Mouse (Mus musculus): ENCODE results near the gene Cysrt1. TPM values are rescaled to one million over a fixed set of nuclear protein-coding genes. Genes with fewer than 3 reads are reported as not detected.

Cysrt1 gene
- polyA plus RNA-seq, 1 experiment from 2014 or later: 0.48 TPM

DNA sequence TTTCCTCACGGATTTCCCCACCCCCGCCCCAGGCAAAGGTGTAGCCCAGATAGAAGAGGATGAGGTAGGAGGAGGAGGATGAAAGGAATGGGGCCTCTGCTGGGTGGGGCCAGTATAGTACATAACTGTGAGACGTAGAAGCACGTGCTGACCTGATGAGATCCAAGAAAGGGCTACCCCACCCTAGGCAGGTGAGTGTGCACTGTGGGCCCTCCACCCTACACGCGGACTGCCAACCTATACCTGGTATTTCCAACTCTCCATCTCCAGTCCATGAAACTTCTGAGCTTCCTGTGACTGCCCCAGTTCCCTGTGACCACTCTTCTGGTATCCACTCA, 845 bp downstream of the Cysrt1 start:
- Histone ChIP-seq H3K4me2 (ENCODE audit: low read length) (peak overlapping the region; percentile 92), H3K27me3 (ENCODE audit: control insufficient read depth, insufficient read depth, low read depth, low read length) (no peaks in the 10 kb centered on the region), H3K9ac (ENCODE audit: low read depth, low read length) (peak overlapping the region; percentile 96), H3K4me1 (ENCODE audit: control insufficient read depth, insufficient read depth, low read length) (peaks cover 20% of the 10 kb centered on the region), H3K9me3 (replicated peaks; ENCODE audit: control insufficient read depth, low read length, poor library complexity, severe bottlenecking) (no peaks in the 10 kb centered on the region), H3K27ac (ENCODE audit: low read length) (peak overlapping the region; percentile 82), H3K36me3 (ENCODE audit: control insufficient read depth, insufficient read depth, low read length) (peaks cover 5% of the 10 kb centered on the region; the same call in 1 of the 2 replicates), H3K4me3 (ENCODE audit: low read depth, low read length) (peak overlapping the region; percentile 77)
- 18% methylated on average over 6 of the region's 6 CpGs for WGBS
- peak; percentile 50 for ATAC-seq

DNA sequence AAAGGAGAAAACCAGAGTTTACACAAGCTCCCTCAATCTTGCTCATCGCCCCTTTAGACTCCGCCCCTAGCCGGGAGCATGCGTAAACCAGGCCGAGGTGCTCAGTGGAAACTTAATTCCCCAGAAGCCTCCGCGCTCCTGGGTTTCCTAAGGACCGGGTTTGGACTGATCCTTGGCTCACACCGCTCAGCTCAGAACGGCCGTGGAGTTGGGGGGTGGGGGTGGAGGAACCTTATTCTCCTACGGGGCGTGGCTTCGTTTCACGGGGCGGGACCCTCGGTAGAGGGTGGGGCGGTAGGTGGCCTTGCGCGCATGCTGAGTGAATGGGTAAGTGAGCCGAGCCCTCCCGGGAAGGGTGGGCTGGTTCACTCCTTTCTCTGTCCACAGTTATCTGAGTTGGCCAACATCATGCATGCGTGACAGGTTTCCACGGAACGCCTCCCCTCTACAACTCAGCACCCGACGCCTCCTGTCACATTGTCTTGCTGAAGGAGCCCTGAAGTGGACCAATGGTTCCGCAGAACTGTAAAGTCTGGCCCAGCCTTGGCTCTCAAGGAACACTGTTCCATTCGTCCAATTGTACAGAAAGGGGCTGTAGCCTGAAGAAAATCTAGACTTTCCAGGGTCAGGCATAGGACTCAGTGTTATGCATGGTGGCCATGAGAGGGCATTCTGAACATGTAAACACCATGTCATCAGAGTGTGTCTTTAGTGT, 1.4 kb downstream of the Cysrt1 start:
- 1% methylated on average over 29 of the region's 29 CpGs for WGBS
- peaks cover 20% of the 10 kb centered on the region for H3K4me1 ChIP-seq (ENCODE audit: control insufficient read depth, insufficient read depth, low read length)
- ATAC-seq: peak; percentile 79
- peak overlapping the region; percentile 77 for H3K4me3 ChIP-seq (ENCODE audit: low read depth, low read length)
- peaks cover 3% of the 10 kb centered on the region; the same call in 1 of the 2 replicates for H3K36me3 ChIP-seq (ENCODE audit: control insufficient read depth, insufficient read depth, low read length)
- peak overlapping the region; percentile 49 for H3K9ac ChIP-seq (ENCODE audit: low read depth, low read length)
- peak overlapping the region; percentile 92 for H3K4me2 ChIP-seq (ENCODE audit: low read length)
- H3K27me3 ChIP-seq (ENCODE audit: control insufficient read depth, insufficient read depth, low read depth, low read length): no peaks in the 10 kb centered on the region
- no peaks in the 10 kb centered on the region for H3K9me3 ChIP-seq (replicated peaks; ENCODE audit: control insufficient read depth, low read length, poor library complexity, severe bottlenecking)
- H3K27ac ChIP-seq (ENCODE audit: low read length): peak overlapping the region; percentile 82

DNA sequence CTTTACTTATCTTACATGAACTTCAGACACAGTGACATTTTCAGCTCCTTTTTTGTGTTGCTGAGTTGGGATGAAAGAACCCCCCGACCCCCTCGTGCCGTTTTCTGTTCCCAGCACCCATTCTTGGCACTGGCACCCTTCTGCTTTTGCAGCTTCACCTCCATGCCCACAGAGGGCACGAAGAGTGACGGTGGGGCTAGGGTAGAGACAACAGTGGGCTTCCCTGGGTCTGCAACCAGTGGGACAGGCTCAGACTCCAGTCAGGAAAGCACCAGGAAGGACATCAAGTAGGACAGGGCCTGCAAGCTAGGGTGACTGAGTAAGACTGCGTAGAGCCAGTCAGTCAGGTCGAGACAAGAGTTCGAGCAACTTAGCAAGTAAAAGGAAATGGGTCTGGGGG, 1.9 kb downstream of the Cysrt1 start:
- Histone ChIP-seq H3K36me3 (ENCODE audit: control insufficient read depth, insufficient read depth, low read length) (no peaks in the 10 kb centered on the region; the same call in 1 of the 2 replicates), H3K4me1 (ENCODE audit: control insufficient read depth, insufficient read depth, low read length) (peaks cover 20% of the 10 kb centered on the region), H3K9ac (ENCODE audit: low read depth, low read length) (peak overlapping the region; percentile 49), H3K27ac (ENCODE audit: low read length) (peak overlapping the region; percentile 82), H3K9me3 (replicated peaks; ENCODE audit: control insufficient read depth, low read length, poor library complexity, severe bottlenecking) (no peaks in the 10 kb centered on the region), H3K27me3 (ENCODE audit: control insufficient read depth, insufficient read depth, low read depth, low read length) (no peaks in the 10 kb centered on the region; the same call in 1 of the 2 replicates), H3K4me3 (ENCODE audit: low read depth, low read length) (peak overlapping the region; percentile 77), H3K4me2 (ENCODE audit: low read length) (peak overlapping the region; percentile 92)
- peak; percentile 15 for ATAC-seq
- WGBS: 53% methylated on average over 8 of the region's 8 CpGs

DNA sequence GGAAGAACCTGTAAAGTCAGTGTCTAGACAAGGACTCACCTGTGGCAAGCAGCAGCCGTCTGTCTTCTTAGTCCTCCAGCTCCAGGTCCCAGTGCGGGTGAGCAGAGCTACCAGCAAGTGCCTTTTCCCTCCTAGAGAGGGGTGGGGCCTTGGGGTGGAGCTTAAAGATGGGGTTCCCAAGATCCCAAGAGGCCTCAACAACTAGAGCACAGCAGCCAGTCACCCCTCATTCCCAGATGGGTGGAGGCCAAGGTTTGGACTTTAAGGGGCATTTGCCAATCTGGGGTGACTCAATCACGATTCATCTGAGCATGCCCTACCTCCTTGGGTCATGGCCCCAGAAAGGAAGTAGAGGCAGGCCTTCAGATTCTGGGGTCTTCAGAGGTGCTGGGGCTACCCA, 2.5 kb downstream of the Cysrt1 start:
- no peak overlapping the region for H3K4me2 ChIP-seq (ENCODE audit: low read length)
- H3K9ac ChIP-seq (ENCODE audit: low read depth, low read length): no peak overlapping the region
- H3K4me1 ChIP-seq (ENCODE audit: control insufficient read depth, insufficient read depth, low read length): peaks cover 20% of the 10 kb centered on the region
- WGBS: 95% methylated on average over 3 of the region's 3 CpGs
- no peak overlapping the region for H3K27ac ChIP-seq (ENCODE audit: low read length)
- no peaks in the 10 kb centered on the region for H3K9me3 ChIP-seq (replicated peaks; ENCODE audit: control insufficient read depth, low read length, poor library complexity, severe bottlenecking)
- peaks cover 4% of the 10 kb centered on the region; the same call in 1 of the 2 replicates for H3K27me3 ChIP-seq (ENCODE audit: control insufficient read depth, insufficient read depth, low read depth, low read length)
- no peak overlapping the region for H3K4me3 ChIP-seq (ENCODE audit: low read depth, low read length)
- no peak for ATAC-seq
- H3K36me3 ChIP-seq (ENCODE audit: control insufficient read depth, insufficient read depth, low read length): no peaks in the 10 kb centered on the region; the same call in 1 of the 2 replicates

DNA sequence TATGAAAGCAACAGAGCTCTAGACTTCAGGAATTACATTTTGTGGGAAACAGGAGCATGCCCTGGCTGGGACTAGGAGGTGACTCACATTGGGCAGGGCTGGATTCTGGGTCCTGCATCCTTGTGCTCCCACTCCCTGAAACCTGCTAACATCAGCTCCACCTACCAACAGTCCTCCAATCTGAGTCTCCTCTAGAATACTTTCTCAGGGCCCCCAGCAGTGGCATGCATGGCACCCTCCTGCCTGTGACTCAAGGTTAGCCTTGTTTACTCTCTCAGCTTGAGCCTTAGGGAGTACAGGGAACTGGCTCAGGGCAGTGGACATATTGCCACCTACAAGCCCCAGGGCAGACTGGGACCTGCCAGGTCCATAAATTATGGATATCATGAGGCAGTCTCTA, 4.1 kb downstream of the Cysrt1 start:
- no peak overlapping the region for H3K27ac ChIP-seq (ENCODE audit: low read length)
- H3K9me3 ChIP-seq (replicated peaks; ENCODE audit: control insufficient read depth, low read length, poor library complexity, severe bottlenecking): no peaks in the 10 kb centered on the region
- no peak for ATAC-seq

DNA sequence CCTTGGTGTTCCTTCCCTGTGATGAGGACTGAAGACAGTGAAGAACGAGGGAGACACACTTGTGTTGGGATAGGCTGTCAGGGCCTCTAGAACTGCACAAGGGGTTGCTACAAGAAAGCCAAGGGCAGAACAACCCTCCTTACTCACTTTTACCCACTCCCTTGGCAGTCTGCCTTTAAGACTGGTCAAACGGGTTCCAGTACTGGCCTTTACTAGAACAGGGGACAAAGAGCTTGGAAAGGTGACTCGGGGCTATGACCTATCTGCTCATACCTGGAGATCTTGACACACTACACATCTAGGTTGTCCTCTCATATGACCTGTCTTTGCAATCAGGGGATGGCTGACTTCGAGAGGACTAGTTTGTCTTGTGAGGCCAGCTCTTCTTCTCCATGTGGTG, 4.7 kb downstream of the Cysrt1 start:
- Histone ChIP-seq H3K9me3 (replicated peaks; ENCODE audit: control insufficient read depth, low read length, poor library complexity, severe bottlenecking) (no peaks in the 10 kb centered on the region), H3K9ac (ENCODE audit: low read depth, low read length) (no peak overlapping the region), H3K4me3 (ENCODE audit: low read depth, low read length) (no peak overlapping the region), H3K36me3 (ENCODE audit: control insufficient read depth, insufficient read depth, low read length) (no peaks in the 10 kb centered on the region), H3K4me2 (ENCODE audit: low read length) (no peak overlapping the region), H3K4me1 (ENCODE audit: control insufficient read depth, insufficient read depth, low read length) (peaks cover 11% of the 10 kb centered on the region; the same call in 1 of the 2 replicates), H3K27me3 (ENCODE audit: control insufficient read depth, insufficient read depth, low read depth, low read length) (peaks cover 7% of the 10 kb centered on the region; the same call in 1 of the 2 replicates), H3K27ac (ENCODE audit: low read length) (no peak overlapping the region)
- WGBS: 73% methylated on average over 4 of the region's 4 CpGs
- ATAC-seq: no peak

More for the DNA sequence above, 4.1 kb downstream of the Cysrt1 start:
- Histone ChIP-seq H3K36me3 (ENCODE audit: control insufficient read depth, insufficient read depth, low read length) (no peaks in the 10 kb centered on the region), H3K4me1 (ENCODE audit: control insufficient read depth, insufficient read depth, low read length) (peaks cover 14% of the 10 kb centered on the region), H3K9ac (ENCODE audit: low read depth, low read length) (no peak overlapping the region), H3K27me3 (ENCODE audit: control insufficient read depth, insufficient read depth, low read depth, low read length) (peaks cover 7% of the 10 kb centered on the region; the same call in 1 of the 2 replicates), H3K4me2 (ENCODE audit: low read length) (no peak overlapping the region), H3K4me3 (ENCODE audit: low read depth, low read length) (no peak overlapping the region)

DNA sequence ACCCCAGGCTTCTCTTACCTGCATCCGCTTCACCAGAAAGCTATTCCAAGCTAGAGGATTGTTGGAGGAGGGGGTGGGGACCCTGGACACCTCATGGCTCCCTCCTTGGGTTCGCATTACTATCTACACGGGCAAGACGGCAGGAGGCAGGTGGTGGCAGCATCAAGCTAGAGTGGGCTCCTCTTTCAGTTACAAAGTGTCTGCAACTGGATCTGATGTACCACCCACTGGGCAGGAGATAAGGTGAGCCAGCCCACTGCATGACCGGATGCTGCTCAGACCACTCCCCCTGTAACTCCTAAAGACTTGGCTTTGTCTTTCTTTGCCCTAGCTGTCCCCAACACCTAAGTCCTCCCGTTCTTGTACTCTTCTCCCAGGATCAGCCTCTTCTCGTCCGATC, 5.6 kb downstream of the Cysrt1 start, which contains the start of gene Rnf224:
Rnf224 (minus strand) TSS at position 174 of the 400 bp plus-strand sequence.
- 46% methylated on average over 8 of the region's 8 CpGs for WGBS
- Histone ChIP-seq H3K27me3 (ENCODE audit: control insufficient read depth, insufficient read depth, low read depth, low read length) (peaks cover 7% of the 10 kb centered on the region; the same call in 1 of the 2 replicates), H3K9me3 (replicated peaks; ENCODE audit: control insufficient read depth, low read length, poor library complexity, severe bottlenecking) (no peaks in the 10 kb centered on the region), H3K36me3 (ENCODE audit: control insufficient read depth, insufficient read depth, low read length) (no peaks in the 10 kb centered on the region), H3K4me3 (ENCODE audit: low read depth, low read length) (no peak within 1 kb of the TSS), H3K4me2 (ENCODE audit: low read length) (no peak within 1 kb of the TSS), H3K4me1 (ENCODE audit: control insufficient read depth, insufficient read depth, low read length) (peaks cover 9% of the 10 kb centered on the region; the same call in 1 of the 2 replicates), H3K27ac (ENCODE audit: low read length) (no peak within 1 kb of the TSS), H3K9ac (ENCODE audit: low read depth, low read length) (no peak within 1 kb of the TSS)
- ATAC-seq: no peak

DNA sequence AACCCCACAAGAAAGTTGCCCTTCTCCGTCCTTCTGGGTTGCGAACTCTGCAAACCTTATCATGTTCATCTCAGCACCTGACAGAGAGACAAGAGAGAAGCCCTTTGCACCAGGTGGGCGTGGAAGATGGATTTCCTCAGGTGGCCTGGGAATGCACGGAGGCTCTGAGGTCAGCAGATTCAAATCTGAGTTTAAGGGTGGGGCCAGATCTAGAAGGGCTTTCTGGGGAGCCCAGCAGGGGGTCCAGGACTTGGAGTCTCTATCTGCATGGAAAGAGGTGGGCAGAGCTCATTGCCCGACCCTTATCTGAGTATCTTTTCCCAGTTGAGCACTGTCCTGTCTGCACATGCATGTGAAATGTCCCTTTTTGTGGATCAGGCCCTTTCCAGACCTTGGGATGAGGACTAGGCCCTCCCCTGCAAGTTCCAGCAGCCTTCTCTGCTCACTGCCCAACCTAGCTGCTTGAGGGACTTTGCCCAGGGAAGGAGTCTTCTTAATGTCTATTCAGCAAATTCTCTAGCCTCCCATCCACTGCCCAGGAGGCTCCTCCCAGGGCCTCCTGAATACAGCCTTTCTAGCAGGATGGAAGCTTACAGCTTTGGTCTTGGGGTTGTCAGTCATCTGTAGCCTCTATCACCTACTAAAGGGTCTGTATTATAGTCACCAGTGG, 7.6 kb downstream of the Cysrt1 start:
- WGBS: 77% methylated on average over 5 of the region's 5 CpGs
- Histone ChIP-seq H3K4me2 (ENCODE audit: low read length) (no peak overlapping the region), H3K27me3 (ENCODE audit: control insufficient read depth, insufficient read depth, low read depth, low read length) (peaks cover 7% of the 10 kb centered on the region; the same call in 1 of the 2 replicates), H3K9ac (ENCODE audit: low read depth, low read length) (no peak overlapping the region), H3K9me3 (replicated peaks; ENCODE audit: control insufficient read depth, low read length, poor library complexity, severe bottlenecking) (no peaks in the 10 kb centered on the region), H3K27ac (ENCODE audit: low read length) (no peak overlapping the region), H3K36me3 (ENCODE audit: control insufficient read depth, insufficient read depth, low read length) (no peaks in the 10 kb centered on the region), H3K4me1 (ENCODE audit: control insufficient read depth, insufficient read depth, low read length) (no peaks in the 10 kb centered on the region), H3K4me3 (ENCODE audit: low read depth, low read length) (no peak overlapping the region)
- no peak for ATAC-seq

DNA sequence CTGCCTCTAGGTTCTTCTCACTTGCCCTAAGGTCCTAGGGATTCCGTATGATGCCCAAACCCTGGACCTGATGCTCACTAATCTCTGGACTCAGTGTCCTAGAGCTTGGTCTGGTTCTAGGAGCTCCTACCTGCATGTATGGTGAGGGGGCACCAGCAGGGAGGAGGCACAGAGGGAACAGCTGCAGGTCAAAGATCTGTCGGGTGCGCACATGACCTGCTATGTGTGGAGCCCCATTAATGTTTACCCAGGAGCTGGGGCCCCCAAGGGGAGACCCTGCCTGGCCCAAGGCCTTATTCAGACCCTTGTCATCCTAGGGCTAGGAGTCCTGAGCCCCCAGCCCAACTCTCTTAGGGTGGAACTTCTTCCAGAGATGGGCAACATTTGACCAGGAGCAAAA, 8.2 kb downstream of the Cysrt1 start, which contains the start of gene Slc34a3:
Slc34a3 (minus strand) TSS at position 315 of the 400 bp plus-strand sequence.
- Histone ChIP-seq H3K4me1 (ENCODE audit: control insufficient read depth, insufficient read depth, low read length) (no peaks in the 10 kb centered on the region; the same call in 1 of the 2 replicates), H3K4me3 (ENCODE audit: low read depth, low read length) (no peak within 1 kb of the TSS), H3K9ac (ENCODE audit: low read depth, low read length) (no peak within 1 kb of the TSS), H3K27me3 (ENCODE audit: control insufficient read depth, insufficient read depth, low read depth, low read length) (peaks cover 7% of the 10 kb centered on the region; the same call in 1 of the 2 replicates), H3K9me3 (replicated peaks; ENCODE audit: control insufficient read depth, low read length, poor library complexity, severe bottlenecking) (no peaks in the 10 kb centered on the region), H3K4me2 (ENCODE audit: low read length) (no peak within 1 kb of the TSS), H3K36me3 (ENCODE audit: control insufficient read depth, insufficient read depth, low read length) (no peaks in the 10 kb centered on the region), H3K27ac (ENCODE audit: low read length) (no peak within 1 kb of the TSS)
- ATAC-seq: no peak
- WGBS: 90% methylated on average over 3 of the region's 3 CpGs
